Mouse (Mus musculus) heart, embryonic 15.5 days (tissue): Measurements from ENCODE around the gene 1700025F22Rik. TPM values are rescaled to one million over a fixed set of nuclear protein-coding genes. Genes with fewer than 3 reads are reported as not detected.
"Not testable (repeated sequence)": the region's sequence is repeated elsewhere in the genome, so short reads cannot be mapped to it uniquely, and the experiment has no call there.

Experiments
- ATAC-seq: fragments of 200-750 bp; cut with Nextera tagmentation; replicated peaks from 2 replicates; pipeline ENCODE4 v1.8.0; 2017; ENCODE audit warnings: low read depth, moderate TSS enrichment; ENCODE audit not compliant: insufficient number of reproducible peaks, insufficient read depth, low FRiP score
- H3K27ac ChIP-seq: fragments of 300-500 bp; sonication (generic); 2 replicates; pipeline ENCODE4 v1.5.1; 2015; ENCODE audit warnings: mild to moderate bottlenecking, inconsistent platforms
- H3K27me3 ChIP-seq: fragments of 300-500 bp; sonication (generic); 2 replicates; pipeline ENCODE4 v1.6.1; 2015; ENCODE audit warnings: inconsistent platforms
- H3K36me3 ChIP-seq: fragments of 300-500 bp; sonication (generic); 2 replicates; pipeline ENCODE4 v1.6.1; 2015; ENCODE audit warnings: mild to moderate bottlenecking, inconsistent platforms
- H3K4me1 ChIP-seq: fragments of 300-500 bp; sonication (generic); replicated peaks from 2 replicates; pipeline ENCODE4 v1.6.1; 2015; ENCODE audit warnings: inconsistent platforms
- H3K4me2 ChIP-seq: fragments of 300-500 bp; sonication (generic); 2 replicates; pipeline ENCODE4 v1.6.1; 2015; ENCODE audit warnings: inconsistent platforms, mild to moderate bottlenecking, moderate library complexity
- H3K4me3 ChIP-seq: fragments of 300-500 bp; sonication (generic); 2 replicates; pipeline ENCODE4 v1.5.1; 2015; ENCODE audit warnings: mild to moderate bottlenecking, inconsistent platforms
- H3K9ac ChIP-seq: fragments of 300-500 bp; sonication (generic); 2 replicates; pipeline ENCODE4 v1.6.1; 2015; ENCODE audit warnings: mild to moderate bottlenecking, inconsistent platforms
- H3K9me3 ChIP-seq: fragments of 300-500 bp; sonication (generic); replicated peaks from 2 replicates; pipeline ENCODE4 v1.6.1; 2016; ENCODE audit warnings: inconsistent platforms
- WGBS: fragments of 180-500 bp; shearing (Covaris S2); methylation state at CpG from one replicate; pipeline ENCODE4 v1.1.7; 2015; ENCODE audit warnings: mixed read lengths; 5-methylcytosine and 5-hydroxymethylcytosine counted together
- polyA plus RNA-seq: library from polyadenylated mRNA; unstranded; fragments of >200 nt; fragmentation: Nextera tagmentation; extraction: Ambion mirVana; gene quantifications from 2 replicates; pipeline ENCODE4 v1.2.1, GENCODE M21; 2015

1700025F22Rik gene
- not detected in 2 replicates for polyA plus RNA-seq

DNA sequence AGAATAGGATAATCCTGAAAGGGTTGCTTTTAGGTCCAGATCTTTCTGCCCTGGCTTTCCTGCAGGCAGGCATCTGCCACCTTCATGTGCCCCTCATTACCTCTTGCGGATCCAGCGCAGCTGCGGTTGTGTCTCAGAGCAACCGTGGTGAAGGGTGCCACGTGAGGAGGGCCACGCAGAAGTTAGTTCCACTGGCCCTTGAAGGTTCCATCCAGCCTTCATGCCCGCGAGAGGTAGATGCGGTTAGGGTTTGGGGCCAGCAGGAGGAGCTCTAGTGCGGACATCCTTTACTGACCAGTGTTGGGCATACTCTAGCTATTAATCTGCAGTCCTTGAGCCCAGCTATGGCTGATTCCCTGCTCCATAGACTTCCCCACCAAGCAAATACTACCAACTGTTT lies at the start of gene 1700025F22Rik:
TSS of gene 1700025F22Rik (minus strand) at position 149 of the 400 bp plus-strand sequence.
- H3K9me3 ChIP-seq = no peaks in the 10 kb centered on the region
- no peak within 1 kb of the TSS for H3K9ac ChIP-seq
- H3K36me3 ChIP-seq = no peaks in the 10 kb centered on the region
- H3K4me3 ChIP-seq = no peak within 1 kb of the TSS
- H3K27me3 ChIP-seq = no peaks in the 10 kb centered on the region
- WGBS = 28% methylated on average over 10 of the region's 10 CpGs
- no peak within 1 kb of the TSS for H3K4me2 ChIP-seq
- H3K4me1 ChIP-seq = no peaks in the 10 kb centered on the region
- ATAC-seq = no peak
- H3K27ac ChIP-seq = no peak within 1 kb of the TSS

DNA sequence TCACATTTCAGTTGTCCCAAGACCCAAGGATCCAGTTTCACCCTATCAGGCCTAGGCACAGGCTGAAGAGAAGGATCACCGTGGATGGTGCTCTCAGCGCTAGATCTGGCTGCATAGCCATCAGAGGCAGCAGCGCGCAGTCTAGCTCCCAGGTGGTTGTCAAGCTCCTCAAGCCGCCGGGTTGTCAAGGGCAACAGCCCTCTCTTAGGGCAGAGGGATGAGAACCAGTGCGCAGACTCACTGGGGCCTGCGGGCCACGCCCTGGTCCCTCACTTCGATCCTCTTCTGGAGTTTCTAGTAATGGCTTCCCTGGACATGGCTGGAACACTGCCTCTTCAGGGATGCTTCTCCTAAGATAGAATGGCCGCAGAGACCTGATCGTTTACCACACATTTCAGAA lies 31.4 kb upstream of the 1700025F22Rik start, which contains the start of gene Ms4a13:
TSS of gene Ms4a13 (minus strand) at position 192 of the 400 bp plus-strand sequence.
- Histone ChIP-seq H3K36me3 (no peaks in the 10 kb centered on the region), H3K4me2 (no peak within 1 kb of the TSS), H3K9me3 (no peaks in the 10 kb centered on the region), H3K9ac (no peak within 1 kb of the TSS), H3K27ac (no peak within 1 kb of the TSS), H3K4me1 (no peaks in the 10 kb centered on the region), H3K4me3 (no peak within 1 kb of the TSS), H3K27me3 (no peaks in the 10 kb centered on the region)
- WGBS = 59% methylated on average over 12 of the region's 12 CpGs
- no peak for ATAC-seq

DNA sequence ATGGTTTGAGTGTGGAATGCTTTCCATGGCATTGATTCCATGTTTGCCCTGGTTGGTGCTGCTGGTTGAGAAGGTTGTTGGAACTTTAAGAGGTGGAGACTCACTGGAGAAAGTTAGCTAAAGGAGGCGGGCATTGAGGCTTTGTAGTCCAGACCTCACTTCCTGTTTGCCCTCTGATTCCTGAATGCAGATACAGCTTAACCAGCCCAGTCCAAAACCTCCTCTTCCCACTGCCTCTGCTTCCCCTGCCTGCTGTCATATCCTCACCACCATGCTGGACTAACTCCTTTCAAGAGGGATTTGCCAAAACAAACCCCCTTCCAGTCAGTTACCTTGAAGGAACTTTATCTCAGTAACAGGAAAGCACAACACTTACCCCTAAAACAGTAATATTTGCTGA lies 27.4 kb upstream of the 1700025F22Rik start:
- Histone ChIP-seq H3K4me1 (no peaks in the 10 kb centered on the region), H3K36me3 (no peaks in the 10 kb centered on the region), H3K27ac (no peak overlapping the region), H3K27me3 (no peaks in the 10 kb centered on the region), H3K4me3 (no peak overlapping the region), H3K4me2 (no peak overlapping the region), H3K9me3 (no peaks in the 10 kb centered on the region), H3K9ac (no peak overlapping the region)
- no peak for ATAC-seq
- WGBS = 45% methylated on average over 1 of the region's 1 CpGs

DNA sequence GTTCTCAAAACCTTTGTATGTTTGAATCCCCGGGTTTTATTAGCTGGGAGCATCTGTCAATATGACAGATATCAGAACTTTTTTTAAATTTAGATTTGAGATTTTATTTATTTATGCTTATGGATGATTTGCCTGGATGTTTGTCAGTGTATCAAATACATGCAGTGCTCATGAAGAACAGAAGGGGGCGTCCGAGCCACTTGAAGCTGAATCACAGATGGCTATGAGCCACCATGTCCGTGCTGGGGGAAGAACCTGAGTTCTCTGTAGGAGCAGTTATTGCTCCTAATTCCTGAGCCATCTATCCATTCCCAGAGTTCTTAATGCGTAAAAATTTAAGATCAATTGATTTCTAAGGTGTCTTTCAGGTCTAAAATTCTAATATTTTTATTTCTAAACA lies 19.0 kb upstream of the 1700025F22Rik start:
- WGBS = 17% methylated on average over 5 of the region's 5 CpGs
- no peak for ATAC-seq
- no peaks in the 10 kb centered on the region for H3K4me1 ChIP-seq
- no peaks in the 10 kb centered on the region for H3K27me3 ChIP-seq
- H3K9me3 ChIP-seq = no peaks in the 10 kb centered on the region
- H3K9ac ChIP-seq = no peak overlapping the region
- H3K27ac ChIP-seq = no peak overlapping the region
- H3K4me3 ChIP-seq = no peak overlapping the region
- H3K4me2 ChIP-seq = no peak overlapping the region
- H3K36me3 ChIP-seq = no peaks in the 10 kb centered on the region

DNA sequence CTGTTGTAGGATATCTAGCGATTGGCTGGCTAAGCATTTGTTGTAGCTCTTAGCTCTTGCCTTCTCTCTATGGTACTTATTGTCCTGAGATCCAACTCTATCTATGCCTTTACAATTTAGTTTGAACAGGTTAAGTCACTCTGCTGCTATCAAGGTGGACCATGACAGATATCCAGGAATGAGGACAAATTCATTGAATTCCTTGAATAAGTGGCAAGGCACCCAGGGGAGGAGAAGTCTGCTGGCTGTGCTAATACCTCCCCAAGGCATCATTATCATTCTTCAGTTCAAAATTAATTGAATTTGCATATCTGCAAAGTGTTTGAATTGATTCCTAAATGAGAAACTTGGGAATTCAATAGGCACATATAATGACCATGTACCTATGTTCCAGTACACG lies 12.3 kb upstream of the 1700025F22Rik start:
- H3K27ac ChIP-seq = no peak overlapping the region
- H3K9me3 ChIP-seq = no peaks in the 10 kb centered on the region
- no peaks in the 10 kb centered on the region for H3K27me3 ChIP-seq
- WGBS = 68% methylated on average over 2 of the region's 2 CpGs
- H3K9ac ChIP-seq = no peak overlapping the region
- no peaks in the 10 kb centered on the region for H3K36me3 ChIP-seq
- no peaks in the 10 kb centered on the region for H3K4me1 ChIP-seq
- ATAC-seq = no peak
- H3K4me2 ChIP-seq = no peak overlapping the region
- no peak overlapping the region for H3K4me3 ChIP-seq

DNA sequence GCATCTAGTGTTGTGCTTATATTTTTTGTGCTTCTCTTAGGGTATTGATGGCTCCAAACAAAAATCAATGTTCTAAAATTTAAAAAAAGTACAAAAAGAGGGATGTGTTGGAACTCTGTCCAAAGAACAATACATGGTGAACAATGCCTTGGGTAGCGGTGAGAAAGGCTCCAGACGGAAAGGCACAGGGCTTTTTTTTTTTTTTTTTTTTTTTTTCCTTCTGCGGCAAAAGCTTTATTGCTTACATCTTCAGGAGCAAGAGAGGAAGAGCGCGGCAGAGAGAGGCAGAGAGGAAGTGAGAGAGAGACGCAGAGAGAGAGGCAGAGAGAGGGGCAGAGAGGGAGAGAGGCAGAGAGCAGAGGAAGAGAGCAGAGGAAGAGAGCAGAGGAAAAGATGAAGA lies 7.2 kb downstream of the 1700025F22Rik start:
- H3K9me3 ChIP-seq, H3K4me2 ChIP-seq, H3K27ac ChIP-seq, H3K36me3 ChIP-seq, H3K9ac ChIP-seq, H3K4me1 ChIP-seq, ATAC-seq, H3K27me3 ChIP-seq, H3K4me3 ChIP-seq: not testable (repeated sequence)
- 80% methylated on average over 5 of the region's 6 CpGs for WGBS

DNA sequence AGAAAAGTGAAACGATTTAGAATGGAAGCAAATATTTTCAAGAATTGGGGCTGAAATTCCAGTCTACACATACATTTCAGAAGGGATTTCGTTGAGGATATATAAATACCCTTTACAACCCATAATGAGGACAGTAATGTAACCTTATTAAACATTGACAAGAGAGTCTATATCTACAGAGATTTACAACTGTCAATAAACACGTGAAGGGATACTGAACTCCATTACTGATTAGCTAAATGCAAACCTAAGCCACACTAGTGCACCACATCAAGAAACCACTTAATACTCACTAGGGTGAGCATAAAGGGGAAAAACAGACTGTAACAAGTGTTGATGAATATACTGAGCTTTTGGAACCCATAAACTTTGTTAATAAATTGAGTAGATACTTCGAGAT lies 29.8 kb downstream of the 1700025F22Rik start:
- Histone ChIP-seq H3K9me3 (no peaks in the 10 kb centered on the region), H3K27ac (no peak overlapping the region), H3K4me1 (no peaks in the 10 kb centered on the region), H3K36me3 (no peaks in the 10 kb centered on the region), H3K27me3 (no peaks in the 10 kb centered on the region), H3K9ac (no peak overlapping the region), H3K4me3 (no peak overlapping the region), H3K4me2 (no peak overlapping the region)
- 64% methylated on average over 4 of the region's 4 CpGs for WGBS
- ATAC-seq = no peak

DNA sequence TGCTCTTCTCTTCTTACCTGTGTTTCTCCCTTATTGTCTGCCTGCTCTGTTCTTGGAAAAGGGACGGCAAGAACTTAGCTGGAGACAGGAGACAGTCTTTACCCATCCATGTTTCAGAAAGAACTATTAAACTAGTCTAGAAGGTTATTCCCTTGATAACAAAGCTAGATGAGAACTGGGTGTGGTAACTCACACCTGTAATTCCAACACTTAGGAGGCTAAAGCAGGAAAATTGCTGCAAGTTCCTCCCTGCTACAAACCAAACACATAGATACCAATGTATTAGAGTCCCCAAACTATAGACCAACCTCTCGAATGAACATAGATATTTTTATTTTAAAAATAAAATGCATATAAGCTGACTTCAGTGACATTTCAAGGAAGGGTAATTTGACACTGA lies 30.3 kb downstream of the 1700025F22Rik start:
- Histone ChIP-seq H3K9ac (no peak overlapping the region), H3K9me3 (no peaks in the 10 kb centered on the region), H3K36me3 (no peaks in the 10 kb centered on the region), H3K4me2 (no peak overlapping the region), H3K27me3 (no peaks in the 10 kb centered on the region), H3K27ac (no peak overlapping the region), H3K4me3 (no peak overlapping the region), H3K4me1 (no peaks in the 10 kb centered on the region)
- WGBS = 75% methylated on average over 2 of the region's 2 CpGs
- ATAC-seq = no peak

DNA sequence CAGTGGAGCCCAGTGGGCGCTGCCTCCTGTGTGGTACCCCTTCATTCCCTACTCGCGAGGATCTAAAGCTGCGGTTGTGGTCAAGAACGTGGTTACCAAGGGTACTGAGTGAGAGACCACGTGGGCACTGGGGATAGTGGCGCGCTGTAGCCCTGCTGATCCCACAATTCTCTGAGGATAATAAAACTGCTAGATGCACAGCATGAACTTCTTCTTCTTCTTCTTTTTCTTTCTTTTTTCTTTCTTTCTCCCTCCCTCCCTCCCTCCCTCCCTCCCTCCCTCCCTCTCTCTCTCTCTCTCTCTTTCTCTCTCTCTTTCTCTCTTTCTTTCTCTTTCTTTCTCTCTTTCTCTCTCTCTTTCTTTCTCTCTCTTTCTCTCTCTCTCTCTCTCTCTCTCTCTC lies 34.3 kb downstream of the 1700025F22Rik start, which contains the start of gene 1700017D01Rik:
TSS of gene 1700017D01Rik (minus strand) at position 101 of the 400 bp plus-strand sequence.
- not testable (repeated sequence) for H3K9ac ChIP-seq, H3K9me3 ChIP-seq, H3K4me3 ChIP-seq, H3K27ac ChIP-seq, H3K36me3 ChIP-seq, H3K4me2 ChIP-seq, H3K27me3 ChIP-seq, ATAC-seq, H3K4me1 ChIP-seq
- WGBS = 75% methylated on average over 8 of the region's 8 CpGs

DNA sequence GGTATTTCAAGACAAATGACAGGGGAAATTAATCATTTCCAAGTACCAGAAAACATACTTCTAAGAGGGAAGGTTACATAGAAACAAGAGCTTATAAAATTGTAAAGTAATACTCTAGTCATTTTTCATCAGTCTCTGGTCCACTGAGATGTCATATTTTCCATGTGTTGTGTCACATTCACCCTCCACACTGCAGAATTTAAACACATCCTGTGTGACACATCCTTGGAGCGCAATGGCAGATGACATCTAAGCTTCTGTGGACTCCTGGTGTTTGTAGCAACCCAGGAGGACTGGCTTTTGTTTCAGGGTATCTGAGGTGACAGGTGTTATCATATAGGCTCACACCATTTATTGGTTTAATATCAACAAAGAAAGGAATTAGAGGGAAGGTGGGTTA lies 35.4 kb downstream of the 1700025F22Rik start:
- no peaks in the 10 kb centered on the region for H3K4me1 ChIP-seq
- H3K4me3 ChIP-seq = no peak overlapping the region
- no peaks in the 10 kb centered on the region for H3K9me3 ChIP-seq
- no peak overlapping the region for H3K27ac ChIP-seq
- no peaks in the 10 kb centered on the region for H3K27me3 ChIP-seq
- WGBS = 67% methylated on average over 1 of the region's 1 CpGs
- no peak for ATAC-seq
- H3K36me3 ChIP-seq = no peaks in the 10 kb centered on the region
- H3K9ac ChIP-seq = no peak overlapping the region
- no peak overlapping the region for H3K4me2 ChIP-seq

DNA sequence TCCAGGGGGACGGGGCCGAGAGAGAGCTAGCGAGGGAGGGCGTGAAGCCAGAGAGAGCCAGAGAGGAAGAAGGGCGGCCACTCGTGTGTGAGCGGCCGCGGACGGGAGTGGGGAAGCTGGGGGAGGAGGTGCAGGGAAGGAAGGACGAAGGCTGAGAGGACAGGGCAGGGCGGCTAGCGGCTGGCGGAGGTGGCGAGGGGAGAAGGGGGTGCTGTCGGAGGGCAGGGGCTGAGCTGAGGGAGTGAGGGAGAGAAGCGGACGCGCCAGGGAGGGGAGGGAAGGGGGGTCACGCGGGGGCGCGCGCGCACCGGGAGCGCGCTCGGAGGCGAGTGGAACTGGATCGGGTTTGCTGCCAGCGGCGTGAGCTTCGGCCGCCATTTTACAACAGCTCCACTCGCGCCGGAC lies 44.1 kb downstream of the 1700025F22Rik start:
- 2% methylated on average over 20 of the region's 38 CpGs for WGBS
- H3K9me3 ChIP-seq, H3K4me1 ChIP-seq, H3K36me3 ChIP-seq, H3K27me3 ChIP-seq, H3K27ac ChIP-seq: not testable (repeated sequence)
- Histone ChIP-seq H3K4me3 (peak overlapping the region; percentile 47), H3K9ac (0 out of 2 replicates have a peak overlapping the region, but pooled peaks have one; percentile 38), H3K4me2 (peak overlapping the region; percentile 59)
- peak; percentile 95 for ATAC-seq

DNA sequence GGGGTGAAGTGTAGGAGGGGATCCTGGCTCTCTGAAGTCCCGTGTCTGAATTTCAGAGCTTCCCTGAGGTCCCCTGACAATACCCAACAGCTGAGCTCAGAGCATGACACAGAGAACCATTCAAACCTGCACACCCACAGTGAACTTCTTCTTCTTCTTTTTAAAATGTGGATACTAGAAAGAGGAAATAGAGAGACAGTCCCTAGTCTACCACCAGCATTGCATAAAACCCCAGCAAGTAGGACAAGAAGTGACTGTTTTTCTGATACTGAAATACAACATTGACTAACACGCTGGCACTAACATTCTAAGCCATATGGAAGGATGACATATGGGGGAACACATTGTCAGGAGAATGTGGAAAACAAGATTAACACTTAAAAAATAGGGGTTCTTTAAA lies 45.8 kb downstream of the 1700025F22Rik start:
- no peaks in the 10 kb centered on the region for H3K27me3 ChIP-seq
- no peak overlapping the region for H3K4me3 ChIP-seq
- H3K9me3 ChIP-seq = no peaks in the 10 kb centered on the region
- no peak for ATAC-seq
- WGBS = 81% methylated on average over 2 of the region's 2 CpGs
- H3K4me1 ChIP-seq = no peaks in the 10 kb centered on the region
- H3K36me3 ChIP-seq = no peaks in the 10 kb centered on the region
- H3K9ac ChIP-seq = no peak overlapping the region
- no peak overlapping the region for H3K27ac ChIP-seq
- no peak overlapping the region for H3K4me2 ChIP-seq
